Mouse (Mus musculus) bone marrow macrophage, adult 2 months (primary cell): ENCODE measurements at regions not wholly inside any gene's neighbourhood (a gene's known extent, or its start where the extent isn't known, plus 50 kb on each side); places are given as distances from the start of the nearest gene placed in this dataset.

Experiments
- CTCF ChIP-seq: IDR thresholded peaks from 2 replicates; pipeline ENCODE4 v1.5.1; 2012; ENCODE audit warnings: low read depth, mild to moderate bottlenecking, low read length, moderate library complexity
- POLR2A ChIP-seq: IDR thresholded peaks from 2 replicates; pipeline ENCODE4 v1.6.1; 2012; ENCODE audit warnings: mild to moderate bottlenecking, low read depth, low read length, borderline replicate concordance

DNA sequence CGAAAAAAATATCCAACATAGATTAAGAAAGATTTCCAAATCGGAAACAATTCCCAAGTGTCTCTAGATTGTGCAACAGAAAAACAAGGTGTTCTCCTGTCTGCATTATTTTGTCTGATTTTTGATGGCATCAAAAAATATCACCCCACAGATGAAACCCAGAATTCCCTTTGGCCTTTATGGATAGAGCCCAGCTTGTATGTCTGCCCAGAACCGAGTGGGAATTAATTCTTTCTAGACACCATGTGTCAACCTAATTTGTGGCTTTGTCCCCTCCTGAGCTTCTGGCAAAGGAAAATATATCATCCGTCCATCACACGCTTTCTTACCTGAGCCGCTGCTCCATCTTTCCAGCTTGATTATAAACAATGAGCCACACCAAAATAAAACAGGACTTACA lies 176.9 kb upstream of the Gk2 start:
- no peak for TF ChIP-seq CTCF
- no peak for TF ChIP-seq POLR2A
